16 mouse cellular contexts compared by ENCODE assay signal in the genomic region with DNA sequence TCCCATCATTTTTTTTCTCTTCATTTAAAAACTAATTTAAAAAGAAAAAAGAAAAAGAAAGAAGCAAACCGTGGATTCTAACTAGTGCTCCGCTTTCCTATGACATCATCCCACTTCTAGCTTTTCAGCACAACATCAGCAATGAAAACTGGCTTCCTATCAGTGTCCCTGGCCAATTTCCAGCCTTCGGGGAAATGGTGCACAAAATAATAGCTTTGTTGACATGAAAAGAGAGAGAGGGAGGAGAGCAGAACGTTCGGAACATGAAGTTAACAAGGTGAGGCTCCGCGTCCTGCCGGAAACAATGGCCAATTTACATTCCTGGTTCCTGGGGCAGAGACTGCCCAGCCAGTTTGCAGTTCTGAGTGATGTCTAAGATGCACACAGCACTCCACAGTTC.
DNase-seq lines count a peak whose midpoint lies in the region; ATAC-seq and TF ChIP-seq lines count a peak whose summit lies in the region.
"Had no signal": no experiment of that assay in that cellular context is flagged by ENCODE, and none has a peak within 500 bp of the region (broad histone marks: within the 10 kb centered on the region; RNA-seq: fewer than 3 reads in every experiment).

No protein-coding gene starts in this region.

- peak; percentile 48 for DNase-seq in embryonic facial prominence, embryonic 14.5 days (ENCODE audit: low spot score)
- no peak for DNase-seq in embryonic facial prominence, embryonic 10.5 days (ENCODE audit: low spot score)
- peak; percentile 35 for DNase-seq in hindbrain, postnatal 0 days (ENCODE audit: low spot score)
- no peak for DNase-seq in hindbrain, embryonic 10.5 days (ENCODE audit: low spot score)
- DNase-seq in urinary bladder, postnatal 14 days (ENCODE audit: low spot score): peak; percentile 31
- DNase-seq in urinary bladder, postnatal 36 days (ENCODE audit: low spot score in 2 of 2): no peak
- no peak for DNase-seq in left cerebral cortex, adult 8-10 months (ENCODE audit: low spot score in 2 of 2)
- DNase-seq: adrenal gland, adult 8-10 months; gastrocnemius, postnatal 25 days; kidney, adult 2 months; thymus, postnatal 4 days had no signal

- H3K9ac ChIP-seq in embryonic facial prominence, embryonic 14.5 days (ENCODE audit: low read depth, low read length): no peak overlapping the region
- H3K9ac ChIP-seq in hindbrain, postnatal 0 days (replicated peaks; ENCODE audit: low read length): no peak overlapping the region
- H3K9ac ChIP-seq: limb, embryonic 15.5 days; stomach, embryonic 15.5 days had no signal

- ATAC-seq in embryonic facial prominence, embryonic 14.5 days (ENCODE audit: low read depth): no peak
- no peak for ATAC-seq in hindbrain, postnatal 0 days
- ATAC-seq in monocyte, adult 5-6 weeks (replicated peaks; ENCODE audit: insufficient number of reproducible peaks, low FRiP score, low TSS enrichment, poor library complexity, severe bottlenecking): no peak
- ATAC-seq: hindbrain, embryonic 16.5 days had no signal

- no peak overlapping the region for H3K27ac ChIP-seq in embryonic facial prominence, embryonic 14.5 days (replicated peaks; ENCODE audit: low read depth, low read length)
- no peak overlapping the region for H3K27ac ChIP-seq in embryonic facial prominence, embryonic 10.5 days (replicated peaks)
- no peak overlapping the region for H3K27ac ChIP-seq in hindbrain, postnatal 0 days
- H3K27ac ChIP-seq in hindbrain, embryonic 10.5 days: no peak overlapping the region
- H3K27ac ChIP-seq: limb, embryonic 15.5 days; midbrain, embryonic 10.5 days; stomach, embryonic 15.5 days had no signal

- WGBS in embryonic facial prominence, embryonic 14.5 days: 39% methylated on average over 8 of the region's 8 CpGs
- WGBS in embryonic facial prominence, embryonic 10.5 days: 69% methylated on average over 8 of the region's 8 CpGs
- WGBS in hindbrain, postnatal 0 days: 43% methylated on average over 8 of the region's 8 CpGs
- WGBS in hindbrain, embryonic 10.5 days: 78% methylated on average over 8 of the region's 8 CpGs

- no peak overlapping the region for H3K4me2 ChIP-seq in embryonic facial prominence, embryonic 14.5 days (ENCODE audit: low read depth, low read length)
- no peak overlapping the region for H3K4me2 ChIP-seq in hindbrain, postnatal 0 days (ENCODE audit: low read depth, low read length)
- H3K4me2 ChIP-seq: limb, embryonic 15.5 days; stomach, embryonic 15.5 days had no signal

- no peaks in the 10 kb centered on the region for H3K36me3 ChIP-seq in embryonic facial prominence, embryonic 14.5 days (ENCODE audit: control insufficient read depth, insufficient read depth, low read length)
- H3K36me3 ChIP-seq in embryonic facial prominence, embryonic 10.5 days (replicated peaks): no peaks in the 10 kb centered on the region
- H3K36me3 ChIP-seq in hindbrain, postnatal 0 days (ENCODE audit: insufficient read depth, low read length): no peaks in the 10 kb centered on the region
- H3K36me3 ChIP-seq in hindbrain, embryonic 10.5 days: no peaks in the 10 kb centered on the region
- H3K36me3 ChIP-seq: limb, embryonic 15.5 days; midbrain, embryonic 10.5 days; stomach, embryonic 15.5 days had no signal

- no peak for TF ChIP-seq CTCF in hindbrain, postnatal 0 days (IDR thresholded peaks at IDR 0.05; ENCODE audit: low read depth)

- H3K27me3 ChIP-seq in embryonic facial prominence, embryonic 14.5 days (replicated peaks; ENCODE audit: control insufficient read depth, insufficient read depth, low read length): no peaks in the 10 kb centered on the region
- no peaks in the 10 kb centered on the region for H3K27me3 ChIP-seq in embryonic facial prominence, embryonic 10.5 days (replicated peaks; ENCODE audit: low read depth, poor library complexity, severe bottlenecking)
- H3K27me3 ChIP-seq in hindbrain, postnatal 0 days (ENCODE audit: insufficient read depth, low read length): no peaks in the 10 kb centered on the region
- H3K27me3 ChIP-seq in hindbrain, embryonic 10.5 days (ENCODE audit: insufficient read depth, poor library complexity, severe bottlenecking): no peaks in the 10 kb centered on the region
- H3K27me3 ChIP-seq: limb, embryonic 15.5 days had no signal

- H3K4me1 ChIP-seq in embryonic facial prominence, embryonic 14.5 days (ENCODE audit: control insufficient read depth, insufficient read depth, low read length): no peaks in the 10 kb centered on the region
- 0 out of 2 replicates have a peak, but pooled peaks cover 4% of the 10 kb centered on the region for H3K4me1 ChIP-seq in embryonic facial prominence, embryonic 10.5 days
- no peaks in the 10 kb centered on the region for H3K4me1 ChIP-seq in hindbrain, postnatal 0 days (ENCODE audit: insufficient read depth, low read length)
- H3K4me1 ChIP-seq in hindbrain, embryonic 10.5 days (replicated peaks): no peaks in the 10 kb centered on the region
- H3K4me1 ChIP-seq: stomach, embryonic 15.5 days had no signal

- H3K4me3 ChIP-seq in embryonic facial prominence, embryonic 14.5 days (ENCODE audit: low read depth, low read length): no peak overlapping the region
- H3K4me3 ChIP-seq in embryonic facial prominence, embryonic 10.5 days: no peak overlapping the region
- H3K4me3 ChIP-seq in hindbrain, postnatal 0 days (ENCODE audit: low read length): no peak overlapping the region
- no peak overlapping the region for H3K4me3 ChIP-seq in hindbrain, embryonic 10.5 days
- H3K4me3 ChIP-seq: limb, embryonic 15.5 days; midbrain, embryonic 10.5 days; stomach, embryonic 15.5 days had no signal

- 0 out of 2 replicates have a peak, but pooled peaks cover 3% of the 10 kb centered on the region for H3K9me3 ChIP-seq in embryonic facial prominence, embryonic 14.5 days (ENCODE audit: control insufficient read depth, low read length)
- H3K9me3 ChIP-seq in embryonic facial prominence, embryonic 10.5 days: no peaks in the 10 kb centered on the region
- no peaks in the 10 kb centered on the region for H3K9me3 ChIP-seq in hindbrain, postnatal 0 days (ENCODE audit: low read length)
- H3K9me3 ChIP-seq in hindbrain, embryonic 10.5 days: peaks cover 5% of the 10 kb centered on the region; the same call in 1 of the 2 replicates
- H3K9me3 ChIP-seq: limb, embryonic 15.5 days; midbrain, embryonic 10.5 days; stomach, embryonic 15.5 days had no signal

Comparison
In these comparisons a context has a peak if more than half of its experiments do, and no peak if none do; other contexts are left out.
1. DNase-seq: peak in embryonic facial prominence, embryonic 14.5 days (single experiment), hindbrain, postnatal 0 days (single experiment) and urinary bladder, postnatal 14 days (single experiment); none in embryonic facial prominence, embryonic 10.5 days (single experiment), hindbrain, embryonic 10.5 days (single experiment), urinary bladder, postnatal 36 days (0 of 2) and left cerebral cortex, adult 8-10 months (0 of 2).